17 mouse cellular contexts compared by ENCODE assay signal in the genomic region with DNA sequence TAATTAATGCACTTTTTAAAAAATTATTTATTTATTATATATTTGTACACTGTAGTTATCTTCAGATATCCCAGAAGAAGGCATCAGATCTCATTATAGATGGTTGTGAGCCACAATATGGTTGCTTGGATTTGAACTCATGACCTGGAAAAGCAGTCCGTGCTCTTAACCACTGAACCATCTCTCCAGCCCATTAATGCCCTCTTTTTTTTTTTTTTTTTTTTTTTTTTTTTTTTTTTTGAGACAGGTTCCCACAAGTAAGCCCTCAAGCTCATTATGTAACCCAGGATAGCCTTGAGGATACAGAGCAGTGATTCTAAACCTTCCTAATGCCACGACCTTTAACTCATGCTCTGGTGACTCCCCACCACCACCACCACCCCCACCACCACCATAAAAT.
"Had no signal": no experiment of that assay in that cellular context is flagged by ENCODE, and none has a peak within 500 bp of the region (broad histone marks: within the 10 kb centered on the region; RNA-seq: fewer than 3 reads in every experiment).

No protein-coding gene starts in this region.

- H3K9me3 ChIP-seq: neural tube, embryonic 12.5 days; neural tube, embryonic 13.5 days; neural tube, embryonic 15.5 days; stomach, embryonic 15.5 days had no signal

- H3K27me3 ChIP-seq: neural tube, embryonic 12.5 days; neural tube, embryonic 15.5 days; stomach, embryonic 15.5 days had no signal

- DNase-seq: retina, postnatal 1 day; right cerebral cortex, adult 18-20 months; right cerebral cortex, postnatal 14 days; right cerebral cortex, postnatal 25 days; right cerebral cortex, postnatal 4 days; spleen, adult 18-20 months; thymus, adult 18-20 months; thymus, adult 2 months; thymus, postnatal 14 days; thymus, postnatal 25 days; thymus, postnatal 36 days; thymus, postnatal 4 days had no signal

- H3K27ac ChIP-seq: neural tube, embryonic 12.5 days; neural tube, embryonic 13.5 days; neural tube, embryonic 15.5 days; stomach, embryonic 15.5 days; stomach, postnatal 0 days had no signal

- H3K4me3 ChIP-seq: neural tube, embryonic 12.5 days; neural tube, embryonic 13.5 days; neural tube, embryonic 15.5 days; stomach, embryonic 15.5 days had no signal

- H3K4me2 ChIP-seq: neural tube, embryonic 12.5 days; neural tube, embryonic 13.5 days; neural tube, embryonic 15.5 days; stomach, embryonic 15.5 days had no signal

- H3K9ac ChIP-seq: neural tube, embryonic 12.5 days; neural tube, embryonic 13.5 days; neural tube, embryonic 15.5 days; stomach, embryonic 15.5 days had no signal

- H3K4me1 ChIP-seq: neural tube, embryonic 15.5 days; stomach, embryonic 15.5 days had no signal
